Mouse (Mus musculus) layer of hippocampus, adult 8-10 months (tissue): ENCODE results near the gene Vgll2. TPM values are rescaled to one million over a fixed set of nuclear protein-coding genes. Genes with fewer than 3 reads are reported as not detected.
A peak's percentile ranks its signal among the peaks of the same experiment; 100 is the strongest.

Experiments
- DNase-seq, 2 experiments: peaks; one replicate each; pipeline ENCODE4 v3.0.0; 2022; ENCODE audit warnings: low spot score in 2 of 2
- total RNA-seq, 4 experiments: library from RNA; stranded (reverse); gene quantifications; 2 replicates each; pipeline ENCODE4 v1.2.4; 2022

Gene Vgll2
- under 1 TPM in 2 of 4 experiments, not detected in 2; 0.20 to 0.25 TPM for total RNA-seq

GRCm38 (mm10) chr10:52022413-52023212 lies at the start of gene Vgll2:
Vgll2 (plus strand) TSS chr10:52022502.
- DNase-seq: peak in 1 of 2 experiments; percentile 9

DNA sequence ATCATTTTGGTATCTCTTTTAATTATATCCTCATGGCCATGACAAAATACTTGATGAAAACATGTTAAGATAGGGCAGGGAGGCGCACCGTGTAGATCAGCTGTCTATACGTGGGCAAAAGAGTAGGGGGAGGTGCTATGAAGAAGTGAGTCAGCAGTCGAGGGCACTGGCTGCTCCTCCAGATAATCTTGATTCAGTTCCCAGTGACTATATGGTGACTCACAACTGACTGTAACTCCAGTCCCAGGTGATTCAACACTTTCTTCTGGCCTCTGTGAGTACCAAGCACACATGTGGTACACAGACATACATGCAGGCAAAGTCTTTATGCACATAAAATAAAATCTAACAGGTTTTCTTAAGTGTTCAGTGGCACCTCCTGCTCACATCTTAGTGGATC lies 47.2 kb upstream of the Vgll2 start:
- no peak for DNase-seq

- no peak for DNase-seq
Observed at GRCm38 (mm10) chr10:51975587-51975986, 46.7 kb upstream of the Vgll2 start.

GRCm38 (mm10) chr10:51981651-51982050 lies 40.7 kb upstream of the Vgll2 start:
- no peak for DNase-seq

DNA sequence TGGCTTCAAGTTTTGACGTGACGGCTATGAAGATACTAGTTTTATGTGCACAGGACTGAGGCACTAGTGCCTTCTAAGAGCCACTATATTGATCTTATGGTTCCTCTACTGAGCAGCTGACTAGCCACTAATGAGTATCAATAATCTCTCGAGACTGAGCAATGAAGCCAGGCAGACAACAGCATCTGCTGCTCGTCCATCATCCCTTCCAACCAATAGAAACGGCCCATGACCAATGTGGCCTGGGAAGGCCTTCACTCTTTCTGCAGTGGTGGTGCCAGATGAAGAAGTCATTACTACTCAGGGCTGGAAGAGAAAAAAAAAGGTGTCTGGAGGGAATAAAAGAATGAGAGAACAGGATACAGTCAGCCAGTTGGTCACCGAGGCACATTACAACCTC lies 39.9 kb upstream of the Vgll2 start:
- DNase-seq: no peak

- no peak for DNase-seq
Observed at GRCm38 (mm10) chr10:52018471-52018870, 3.8 kb upstream of the Vgll2 start.

DNA sequence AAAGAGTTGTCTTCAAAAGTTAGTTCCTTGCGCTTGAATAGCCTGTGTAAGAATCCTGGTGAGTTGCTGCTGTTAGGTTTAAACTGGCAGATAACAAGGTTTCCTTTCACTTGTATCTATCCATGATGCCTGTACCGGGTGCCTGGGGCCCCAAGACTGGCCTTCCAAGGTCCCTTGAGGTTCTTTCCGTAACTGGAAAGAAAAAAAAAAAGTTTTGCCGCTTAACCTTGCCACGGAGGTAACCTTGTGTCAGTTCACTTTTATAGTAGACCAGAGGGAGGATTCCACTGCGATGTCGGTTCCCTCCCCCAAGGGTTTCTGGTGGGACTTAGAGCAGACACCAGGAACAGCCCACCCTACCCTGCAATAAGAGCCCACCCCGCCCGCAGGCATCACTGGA lies 1.1 kb upstream of the Vgll2 start:
- DNase-seq: no peak

DNA sequence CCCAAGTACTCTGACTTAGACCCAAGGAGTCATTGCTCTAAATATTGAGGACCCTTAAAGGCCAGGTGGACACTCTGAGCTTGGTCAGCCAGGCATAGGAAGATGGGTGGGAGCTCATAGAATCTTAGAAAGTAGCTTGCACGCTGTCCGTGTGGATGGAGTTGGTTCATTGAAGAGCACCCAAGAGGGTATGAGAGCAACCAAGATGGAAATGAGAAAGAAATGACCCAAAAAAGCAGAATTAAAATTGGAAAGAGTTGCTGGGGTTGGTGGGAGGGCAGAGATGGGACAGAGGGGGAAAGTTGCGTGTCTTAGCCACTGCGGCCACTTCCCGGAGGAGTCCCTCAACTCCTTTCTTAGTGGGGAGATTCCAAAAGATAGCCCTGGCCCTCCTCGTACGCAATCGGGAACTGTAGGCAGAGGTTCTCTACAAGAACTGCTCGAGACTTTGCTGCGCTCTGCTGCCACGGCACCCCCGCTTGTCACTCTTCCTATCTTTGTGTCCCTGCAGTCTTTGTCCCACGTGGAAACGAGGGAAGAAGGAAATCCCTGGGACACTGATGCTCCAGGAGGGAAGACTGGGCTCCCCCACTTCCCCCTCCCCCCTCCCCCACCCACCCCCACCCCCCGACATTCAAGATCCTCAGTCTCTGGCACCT lies 437 bp upstream of the Vgll2 start:
- no peak for DNase-seq

GRCm38 (mm10) chr10:52023213-52024052 lies 1.1 kb downstream of the Vgll2 start:
- no peak for DNase-seq

DNA sequence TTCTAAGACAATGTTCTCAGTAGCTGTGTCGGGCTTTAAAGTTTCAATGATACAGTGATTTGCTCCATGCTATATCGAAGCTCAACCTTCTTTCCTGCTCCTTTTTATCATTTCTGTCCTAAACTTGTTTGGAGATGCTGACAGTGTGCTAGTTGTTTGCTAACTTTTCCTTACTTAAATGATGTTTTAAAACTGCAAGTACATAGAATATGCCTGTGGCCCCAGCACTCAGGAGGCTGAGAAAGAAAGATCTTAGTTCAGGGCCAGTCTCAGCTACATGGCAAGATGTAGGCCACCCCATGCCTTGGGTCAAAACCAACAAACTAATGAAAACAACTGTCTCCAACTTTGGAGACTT lies 1.7 kb downstream of the Vgll2 start:
- no peak for DNase-seq

- DNase-seq: no peak
Observed at GRCm38 (mm10) chr10:52025291-52025690, 3.0 kb downstream of the Vgll2 start.

DNA sequence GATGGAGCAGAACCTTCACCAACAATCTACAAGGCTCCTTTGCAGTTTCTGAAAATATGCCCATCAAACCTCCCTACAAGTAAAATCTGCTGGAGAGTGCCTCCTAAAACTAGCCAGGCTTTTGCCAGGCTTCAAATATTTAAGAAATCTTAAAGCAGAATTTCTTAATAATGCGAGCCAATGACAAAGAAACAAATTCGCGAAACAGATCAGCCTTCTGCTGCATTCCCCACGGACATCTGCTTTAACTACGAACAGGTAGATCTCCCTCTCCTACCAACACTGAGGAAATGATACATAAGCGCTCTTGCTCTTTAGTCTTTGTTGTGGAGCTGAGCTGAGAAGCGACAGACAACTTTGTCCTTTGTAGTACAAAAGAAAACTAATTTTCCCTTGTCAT lies 3.5 kb downstream of the Vgll2 start:
- DNase-seq: no peak

DNA sequence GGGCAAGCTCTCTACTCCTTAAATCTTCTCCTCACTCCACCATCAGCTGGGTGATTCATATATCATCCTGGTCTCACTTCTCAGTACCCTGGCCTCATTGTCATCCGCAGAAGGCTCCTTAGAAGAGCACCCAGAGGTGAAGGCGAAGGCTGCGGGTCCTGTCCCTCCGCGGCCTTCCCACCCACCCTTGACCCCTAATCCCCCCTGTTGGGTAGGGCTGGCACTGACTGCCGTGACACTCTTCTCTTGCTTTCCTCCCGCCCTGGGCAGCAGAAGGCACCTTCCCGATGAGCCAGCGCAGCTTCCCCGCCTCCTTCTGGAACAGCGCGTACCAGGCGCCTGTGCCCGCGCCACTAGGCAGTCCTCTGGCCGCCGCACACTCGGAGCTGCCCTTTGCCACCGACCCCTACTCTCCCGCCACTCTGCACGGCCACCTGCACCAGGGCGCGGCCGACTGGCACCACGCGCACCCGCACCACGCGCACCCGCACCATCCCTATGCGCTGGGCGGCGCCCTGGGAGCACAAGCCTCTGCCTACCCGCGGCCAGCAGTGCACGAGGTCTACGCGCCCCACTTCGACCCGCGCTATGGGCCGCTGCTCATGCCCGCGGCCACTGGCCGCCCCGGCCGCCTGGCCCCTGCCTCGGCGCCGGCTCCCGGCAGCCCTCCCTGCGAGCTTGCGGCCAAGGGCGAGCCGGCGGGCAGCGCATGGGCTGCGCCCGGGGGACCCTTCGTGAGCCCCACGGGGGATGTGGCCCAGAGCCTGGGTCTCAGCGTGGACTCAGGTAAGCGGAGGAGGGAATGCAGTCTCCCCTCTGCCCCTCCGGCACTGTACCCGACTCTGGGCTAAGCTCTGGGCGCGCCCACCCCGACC lies 5.1 kb downstream of the Vgll2 start:
- DNase-seq: no peak

DNA sequence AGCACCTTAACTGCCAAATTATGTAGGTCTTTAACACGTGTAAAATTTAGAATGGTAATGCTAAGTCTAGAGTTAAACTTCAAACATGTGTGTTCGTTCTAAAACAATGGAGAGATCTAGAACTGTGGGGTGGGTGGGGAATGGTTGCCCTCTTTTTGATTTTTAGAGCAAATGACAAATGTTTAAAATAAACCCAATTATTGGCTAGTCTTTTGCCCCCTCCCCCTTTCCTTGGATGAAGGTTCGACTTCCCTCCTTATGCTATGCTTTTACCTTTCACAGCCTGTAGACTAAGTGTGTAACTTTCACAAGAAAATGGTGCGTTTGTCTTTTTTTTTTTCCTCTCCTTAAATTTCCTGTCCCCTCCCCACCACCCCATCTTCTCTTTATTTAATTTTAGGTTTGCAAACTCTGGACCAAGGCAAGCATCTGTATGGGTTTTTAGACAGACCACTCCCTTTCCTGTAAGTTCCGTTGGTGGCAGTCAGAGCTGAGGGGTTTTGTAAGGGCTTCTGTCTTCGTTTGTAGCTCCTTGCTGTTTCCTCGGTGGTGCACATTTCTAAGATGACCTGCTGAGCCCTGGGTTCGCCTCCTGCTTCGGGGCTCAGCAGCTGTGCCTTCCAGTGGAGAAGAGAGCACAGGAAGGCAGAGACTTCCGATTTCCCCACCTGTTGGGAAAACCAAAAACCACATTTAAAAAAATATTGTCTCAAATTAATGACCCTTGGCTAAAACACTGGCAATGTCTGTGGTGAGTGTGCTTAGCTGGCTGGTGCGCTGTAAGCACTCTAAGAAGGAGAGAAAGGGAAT lies 6.5 kb downstream of the Vgll2 start:
- DNase-seq: no peak

DNA sequence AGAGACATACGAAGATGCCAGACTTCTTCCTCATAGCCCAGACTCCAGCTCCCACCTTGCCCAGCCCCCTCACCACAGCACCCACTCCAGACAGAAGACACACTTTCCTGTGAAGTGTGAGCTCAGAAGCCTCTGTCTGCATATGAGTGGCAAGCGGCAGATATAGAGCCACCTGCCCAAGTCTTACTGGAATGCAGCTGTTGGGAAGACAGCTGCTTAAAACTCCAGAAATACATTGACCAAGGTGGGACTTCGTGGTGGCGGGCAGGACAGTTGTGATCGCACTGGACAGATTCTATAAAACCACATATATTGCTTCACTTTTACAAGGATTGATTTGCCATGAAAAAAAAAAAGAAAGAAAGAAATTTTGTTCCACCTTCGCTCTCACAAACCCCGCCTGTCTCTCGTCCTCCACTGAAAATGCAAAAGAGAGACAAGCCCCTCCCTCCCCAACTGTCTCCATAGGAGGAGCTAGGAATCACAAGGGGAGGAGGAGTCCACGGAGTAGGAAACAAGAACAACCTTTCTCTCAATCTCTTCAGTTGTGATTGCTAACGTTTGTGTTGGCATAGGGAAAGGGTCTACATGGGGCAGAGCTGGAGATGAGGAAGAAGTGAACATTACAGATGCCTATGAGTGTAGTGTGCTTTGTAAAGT lies 7.2 kb downstream of the Vgll2 start:
- no peak for DNase-seq

DNA sequence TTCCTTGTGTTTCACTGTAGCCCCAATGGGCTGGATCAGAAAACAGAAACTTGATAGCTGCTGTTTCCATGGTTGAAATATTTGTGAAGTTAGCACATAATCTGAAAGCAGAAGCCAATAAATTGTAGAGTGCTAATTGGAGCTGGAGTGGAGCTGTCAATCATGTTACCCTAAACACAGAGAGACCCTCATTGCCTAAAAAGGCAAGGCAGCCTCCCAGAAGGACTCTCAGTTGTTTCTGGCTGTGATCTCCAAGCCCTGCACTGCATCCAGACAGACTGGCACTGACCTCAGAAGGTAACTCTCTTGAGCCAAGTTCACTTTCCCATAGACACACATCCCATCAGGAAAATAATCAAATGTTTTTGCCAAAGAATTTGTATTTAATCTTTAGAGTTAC lies 11.4 kb downstream of the Vgll2 start:
- DNase-seq: no peak

DNA sequence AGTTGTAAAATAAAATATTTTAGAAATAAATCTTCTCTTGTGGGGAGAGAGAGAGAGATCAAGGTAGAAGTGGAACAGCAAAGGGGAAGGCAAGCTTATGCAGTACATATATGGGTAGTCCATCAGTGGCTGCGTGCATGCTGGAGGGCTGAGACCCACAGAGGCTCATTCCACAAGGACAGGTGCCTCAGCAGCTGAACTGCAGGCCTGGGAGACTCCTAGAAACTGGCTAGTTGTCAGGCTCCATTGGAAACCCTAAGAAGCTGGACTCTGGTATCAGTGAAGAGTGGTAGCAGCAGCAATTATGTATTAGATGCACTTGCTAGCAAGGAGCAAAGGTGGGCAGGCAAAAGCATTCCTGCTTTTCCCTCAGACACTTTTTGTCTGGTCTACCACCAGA lies 17.1 kb downstream of the Vgll2 start:
- no peak for DNase-seq

- no peak for DNase-seq
Observed at GRCm38 (mm10) chr10:52043086-52043485, 20.8 kb downstream of the Vgll2 start.

GRCm38 (mm10) chr10:52048287-52048686 lies 26.0 kb downstream of the Vgll2 start:
- DNase-seq: no peak

DNA sequence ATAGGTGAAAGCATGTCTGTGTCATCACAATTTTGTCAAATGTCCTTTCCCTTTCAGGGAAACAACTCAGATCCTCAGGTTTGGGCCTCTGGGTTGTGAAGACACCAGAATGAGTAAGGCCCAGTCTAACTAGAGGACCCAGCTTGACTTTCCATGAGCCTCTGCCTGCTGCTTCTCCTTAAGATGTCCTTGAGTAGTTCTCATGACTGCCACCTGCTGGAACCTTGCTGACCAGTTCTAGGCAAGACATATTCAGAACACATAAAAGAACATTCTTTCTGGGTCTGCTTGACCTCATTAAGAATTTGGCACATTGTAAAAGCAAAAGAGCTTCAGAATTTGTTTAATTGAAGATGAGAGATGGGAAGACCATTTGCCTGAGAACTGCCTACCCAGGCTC lies 50.2 kb downstream of the Vgll2 start:
- peak in 1 of 2 experiments; percentile 23 for DNase-seq
